In genomic region chr6:119325978-119326377, GRCm38 (mm10) we compare ENCODE assay signal across 25 mouse cellular contexts. TPM values are rescaled to one million over a fixed set of nuclear protein-coding genes. Genes with fewer than 3 reads are reported as not detected.
DNase-seq lines count a peak whose midpoint lies in the region; ATAC-seq and TF ChIP-seq lines count a peak whose summit lies in the region.
"Had no signal": no experiment of that assay in that cellular context is flagged by ENCODE, and none has a peak within 500 bp of the region (broad histone marks: within the 10 kb centered on the region; RNA-seq: fewer than 3 reads in every experiment).

No protein-coding gene starts in this region.

- H3K9me3 ChIP-seq in forebrain, postnatal 0 days (ENCODE audit: low read length), result no peaks in the 10 kb centered on the region
- no peaks in the 10 kb centered on the region for H3K9me3 ChIP-seq in forebrain, embryonic 16.5 days (ENCODE audit: control insufficient read depth, low read length)
- H3K9me3 ChIP-seq: embryonic facial prominence, embryonic 12.5 days; embryonic facial prominence, embryonic 15.5 days; heart, embryonic 10.5 days; hindbrain, embryonic 10.5 days; hindbrain, embryonic 13.5 days had no signal

- H3K4me2 ChIP-seq in forebrain, postnatal 0 days (ENCODE audit: low read depth), result no peak overlapping the region
- no peak overlapping the region for H3K4me2 ChIP-seq in forebrain, embryonic 16.5 days (ENCODE audit: low read length)
- H3K4me2 ChIP-seq: embryonic facial prominence, embryonic 12.5 days; embryonic facial prominence, embryonic 15.5 days; hindbrain, embryonic 13.5 days had no signal

- peaks cover 5% of the 10 kb centered on the region; the same call in 1 of the 2 replicates for H3K36me3 ChIP-seq in forebrain, postnatal 0 days (ENCODE audit: insufficient read depth)
- no peaks in the 10 kb centered on the region for H3K36me3 ChIP-seq in forebrain, embryonic 16.5 days (ENCODE audit: control insufficient read depth, insufficient read depth)
- H3K36me3 ChIP-seq: embryonic facial prominence, embryonic 12.5 days; embryonic facial prominence, embryonic 15.5 days; heart, embryonic 10.5 days; hindbrain, embryonic 10.5 days had no signal

- H3K27ac ChIP-seq in forebrain, postnatal 0 days (ENCODE audit: low read depth, low read length), result no peak overlapping the region
- no peak overlapping the region for H3K27ac ChIP-seq in forebrain, embryonic 16.5 days (ENCODE audit: low read length)
- H3K27ac ChIP-seq in layer of hippocampus, adult 2 months, result peak overlapping the region; percentile 37; the same call in 1 of the 2 replicates
- H3K27ac ChIP-seq: embryonic facial prominence, embryonic 12.5 days; embryonic facial prominence, embryonic 15.5 days; heart, adult 2 months; heart, embryonic 10.5 days; hindbrain, embryonic 10.5 days; hindbrain, embryonic 13.5 days had no signal

- no peak for ATAC-seq in forebrain, postnatal 0 days
- ATAC-seq in forebrain, embryonic 16.5 days, result no peak
- ATAC-seq: forebrain, embryonic 14.5 days had no signal

- H3K9ac ChIP-seq in forebrain, postnatal 0 days, result no peak overlapping the region
- H3K9ac ChIP-seq in forebrain, embryonic 16.5 days (replicated peaks; ENCODE audit: low read depth, low read length), result no peak overlapping the region
- H3K9ac ChIP-seq: embryonic facial prominence, embryonic 12.5 days; embryonic facial prominence, embryonic 15.5 days; hindbrain, embryonic 13.5 days had no signal

- 67% methylated on average over 6 of the region's 6 CpGs for WGBS in forebrain, postnatal 0 days
- WGBS in forebrain, embryonic 16.5 days, result 69% methylated on average over 6 of the region's 6 CpGs

- TF ChIP-seq CTCF in forebrain, postnatal 0 days (IDR thresholded peaks at IDR 0.05; ENCODE audit: low read depth), result no peak
- no peak for TF ChIP-seq CTCF in layer of hippocampus, adult 2 months (conservative IDR thresholded peaks at IDR 0.05)
- no peak for TF ChIP-seq CTCF in brain, embryonic 14.5 days (IDR thresholded peaks at IDR 0.05; ENCODE audit: borderline replicate concordance, extremely low read depth, insufficient read depth, insufficient read length)

- peaks cover 30% of the 10 kb centered on the region for H3K4me1 ChIP-seq in forebrain, postnatal 0 days (ENCODE audit: insufficient read depth)
- H3K4me1 ChIP-seq in forebrain, embryonic 16.5 days (replicated peaks; ENCODE audit: control insufficient read depth, insufficient read depth, low read length), result peaks cover 32% of the 10 kb centered on the region

- peak; percentile 25 for DNase-seq in forebrain, postnatal 0 days
- no peak for DNase-seq in layer of hippocampus, adult 2 months (ENCODE audit: low spot score in 2 of 2)
- no peak for DNase-seq in layer of hippocampus, adult 9-10 months (ENCODE audit: low spot score)
- peak; percentile 64 for DNase-seq in retina, postnatal 1 day
- no peak for DNase-seq in retina, embryonic 14.5 days (ENCODE audit: low spot score)
- peak; percentile 35 for DNase-seq in brain, embryonic 14.5 days (ENCODE audit: low read depth)
- DNase-seq: adrenal gland, adult 2 months; adrenal gland, postnatal 14 days; B cell, adult 2 months; cerebellum, adult 18-20 months; cerebellum, adult 9-10 months; cerebellum, postnatal 25 days; gastrocnemius, postnatal 10 days; gastrocnemius, postnatal 36 days; heart, adult 2 months had no signal

- H3K4me3 ChIP-seq in forebrain, postnatal 0 days (ENCODE audit: low read depth, low read length), result no peak overlapping the region
- no peak overlapping the region for H3K4me3 ChIP-seq in forebrain, embryonic 16.5 days (replicated peaks; ENCODE audit: low read length)
- H3K4me3 ChIP-seq in layer of hippocampus, adult 2 months, result no peak overlapping the region; the same call in 1 of the 2 replicates
- H3K4me3 ChIP-seq: embryonic facial prominence, embryonic 12.5 days; embryonic facial prominence, embryonic 15.5 days; heart, adult 2 months; heart, embryonic 10.5 days; hindbrain, embryonic 10.5 days; hindbrain, embryonic 13.5 days had no signal

- no peaks in the 10 kb centered on the region for H3K27me3 ChIP-seq in forebrain, postnatal 0 days (ENCODE audit: insufficient read depth, low read length)
- peaks cover 1% of the 10 kb centered on the region; the same call in 1 of the 2 replicates for H3K27me3 ChIP-seq in forebrain, embryonic 16.5 days (replicated peaks; ENCODE audit: control insufficient read depth, insufficient read depth, low read length)

- no peak for TF ChIP-seq POLR2A in brain, embryonic 14.5 days (IDR thresholded peaks at IDR 0.05; ENCODE audit: borderline replicate concordance, extremely low read depth, insufficient read depth, insufficient read length, poor library complexity, severe bottlenecking)

RNA-seq across cellular contexts. Expression of gene Lrtm2, which starts 4.6 kb away (rescaled TPM):
- total RNA-seq in forebrain, postnatal 0 days (2014; rRNA removed), result 12.8 and 17.8 TPM in 2 replicates
- polyA plus RNA-seq in forebrain, postnatal 0 days (2015; fragmentation: Nextera tagmentation; extraction: Ambion mirVana), result 8.8 and 12.7 TPM in 2 replicates
- polyA plus RNA-seq in forebrain, embryonic 16.5 days (2015; fragmentation: Nextera tagmentation; extraction: Ambion mirVana), result 4.5 and 7.9 TPM in 2 replicates
- 10 to 100 TPM; 43.3 to 44.6 TPM for total RNA-seq in layer of hippocampus, adult 2 months (2021)
- polyA plus RNA-seq in brain, embryonic 14.5 days (2012; rRNA removed), result 9.6 and 12.9 TPM in 2 replicates
- total RNA-seq: adrenal gland, postnatal 14 days; CH12.LX; common myeloid progenitor, adult 5-6 weeks; MEL had no signal
- polyA plus RNA-seq: adrenal gland, adult 2 months had no signal

Comparison
In these comparisons a context has a peak if more than half of its experiments do, and no peak if none do; other contexts are left out.
1. DNase-seq: peak in forebrain, postnatal 0 days (single experiment), retina, postnatal 1 day (single experiment) and brain, embryonic 14.5 days (single experiment); none in layer of hippocampus, adult 2 months (0 of 2), layer of hippocampus, adult 9-10 months (single experiment) and retina, embryonic 14.5 days (single experiment).